Mouse (Mus musculus) MEL (cell line): ENCODE data around the gene Fam83d.

ENCODE experiments used
- BHLHE40 ChIP-seq: IDR thresholded peaks from 2 replicates; pipeline ENCODE4 v1.6.1; 2012; ENCODE audit warnings: low read depth, mild to moderate bottlenecking, inconsistent platforms, low read length, improper control_type of control experiment, borderline replicate concordance
- CHD2 ChIP-seq: IDR thresholded peaks from 2 replicates; pipeline ENCODE4 v1.6.1; 2011; ENCODE audit warnings: low read length, improper control_type of control experiment
- CTCF ChIP-seq, 3 experiments: IDR thresholded peaks in 2 of 3; conservative IDR thresholded peaks in 1 of 3; 2 replicates each; pipeline ENCODE4 v1.5.1; 2011 to 2012; ENCODE audit warnings: low read length in 3 of 3, low read depth in 2 of 3, mild to moderate bottlenecking in 2 of 3, improper control_type of control experiment in 1 of 3, inconsistent platforms in 1 of 3, mixed read lengths in 1 of 3, moderate library complexity in 1 of 3; ENCODE audit not compliant: control insufficient read depth in 1 of 3, insufficient read depth in 1 of 3, poor library complexity in 1 of 3, severe bottlenecking in 1 of 3
- MAX ChIP-seq: IDR thresholded peaks from 2 replicates; pipeline ENCODE4 v1.6.1; 2011; ENCODE audit warnings: low read length, improper control_type of control experiment
- NELFE ChIP-seq: IDR thresholded peaks from 2 replicates; pipeline ENCODE4 v1.6.1; 2011; ENCODE audit warnings: low read depth, low read length, improper control_type of control experiment
- POLR2A ChIP-seq, 2 experiments: IDR thresholded peaks; 2 replicates each; pipeline ENCODE4 v1.6.1; 2011 to 2012; ENCODE audit warnings: low read length in 2 of 2, mild to moderate bottlenecking in 2 of 2, control low read depth in 1 of 2, improper control_type of control experiment in 1 of 2, low read depth in 1 of 2, moderate library complexity in 1 of 2; ENCODE audit not compliant: control insufficient read depth in 1 of 2, insufficient read depth in 1 of 2, poor library complexity in 1 of 2
- USF1 ChIP-seq: IDR thresholded peaks from 2 replicates; pipeline ENCODE4 v1.6.1; 2014; ENCODE audit warnings: low read depth, mild to moderate bottlenecking, inconsistent platforms, low read length, improper control_type of control experiment, moderate library complexity
- ZC3H11A ChIP-seq: IDR thresholded peaks from 2 replicates; pipeline ENCODE4 v1.6.1; 2012; ENCODE audit warnings: low read depth, mild to moderate bottlenecking, inconsistent platforms, low read length, improper control_type of control experiment

GRCm38 (mm10) chr2:158794494-158795004, 26.7 kb downstream of the Fam83d start, which contains the start of gene Dhx35:
- TF ChIP-seq BHLHE40 (peak; percentile 75), NELFE (peak; percentile 58), CTCF (IDR thresholded peaks at IDR 0.05 in 2 of 3, conservative IDR thresholded peaks at IDR 0.05 in 1 of 3; ENCODE audit: control insufficient read depth in 1 of 3, insufficient read depth in 1 of 3, low read depth in 2 of 3, low read length in 3 of 3, poor library complexity in 1 of 3, severe bottlenecking in 1 of 3) (no peak), POLR2A (IDR thresholded peaks at IDR 0.05; ENCODE audit: control insufficient read depth in 1 of 2, insufficient read depth in 1 of 2, low read depth in 1 of 2, low read length in 2 of 2, poor library complexity in 1 of 2) (peak in 1 of 2 experiments; percentile 77; a peak in 2 of 4 replicates), CHD2 (peak; percentile 33; the same call in 1 of the 2 replicates), MAX (peak; percentile 97), ZC3H11A (no peak), USF1 (peak; percentile 100)
